19 mouse cellular contexts compared by ENCODE assay signal in the genomic region with DNA sequence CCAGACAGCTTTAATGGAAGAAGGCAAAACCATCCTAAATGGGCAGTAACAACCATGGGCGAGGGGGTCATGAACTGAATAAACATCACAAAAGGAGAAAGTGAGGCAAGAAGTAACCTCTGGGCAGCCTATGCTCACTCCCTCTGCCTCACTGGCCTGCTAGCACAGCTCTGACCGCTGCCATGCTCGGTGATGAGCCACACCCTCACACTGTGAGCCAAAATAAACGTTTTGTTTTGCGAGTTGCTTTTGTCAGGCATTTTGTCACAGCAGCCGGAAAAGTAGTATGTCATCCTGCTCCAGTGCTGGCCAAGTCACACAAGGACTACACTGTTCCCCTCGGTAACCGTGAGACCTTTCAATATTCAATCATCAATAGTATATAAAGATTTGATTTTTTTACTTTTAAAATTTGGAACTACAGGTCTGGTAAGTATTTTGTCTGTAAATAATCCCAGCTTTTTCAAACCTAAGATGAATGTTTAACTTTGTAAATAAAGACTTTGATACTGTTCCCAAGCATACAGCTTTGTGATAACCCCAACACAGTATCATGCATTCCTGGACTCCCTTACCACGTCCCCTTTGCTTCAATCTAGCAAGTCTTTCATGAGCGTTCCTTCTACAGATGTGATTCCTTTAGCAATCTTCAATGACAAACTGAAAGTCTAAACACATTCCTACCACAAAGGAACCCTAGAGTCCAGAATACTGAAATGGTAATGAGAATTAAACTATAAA. TPM values are rescaled to one million over a fixed set of nuclear protein-coding genes. Genes with fewer than 3 reads are reported as not detected.
DNase-seq lines count a peak whose midpoint lies in the region; ATAC-seq and TF ChIP-seq lines count a peak whose summit lies in the region.
"Had no signal": no experiment of that assay in that cellular context is flagged by ENCODE, and none has a peak within 500 bp of the region (broad histone marks: within the 10 kb centered on the region; RNA-seq: fewer than 3 reads in every experiment).

No protein-coding gene starts in this region.

- TF ChIP-seq EP300 in heart, postnatal 0 days (IDR thresholded peaks at IDR 0.05; ENCODE audit: low read depth) = no peak
- TF ChIP-seq EP300 in stomach, postnatal 0 days (optimal IDR thresholded peaks at IDR 0.05) = no peak

- H3K9me3 ChIP-seq in heart, postnatal 0 days (replicated peaks; ENCODE audit: control insufficient read depth, low read length) = no peaks in the 10 kb centered on the region
- H3K9me3 ChIP-seq in megakaryocyte, embryonic 14.5 days = no peaks in the 10 kb centered on the region
- no peaks in the 10 kb centered on the region for H3K9me3 ChIP-seq in liver, embryonic 11.5 days (ENCODE audit: control insufficient read depth, low read length)
- H3K9me3 ChIP-seq in stomach, postnatal 0 days (ENCODE audit: control insufficient read depth, low read length) = no peaks in the 10 kb centered on the region
- H3K9me3 ChIP-seq: embryonic facial prominence, embryonic 15.5 days; neural tube, embryonic 12.5 days had no signal

- H3K27ac ChIP-seq in heart, postnatal 0 days (ENCODE audit: low read depth) = no peak overlapping the region
- H3K27ac ChIP-seq in liver, embryonic 11.5 days (ENCODE audit: low read depth, low read length) = no peak overlapping the region
- no peak overlapping the region for H3K27ac ChIP-seq in stomach, postnatal 0 days (replicated peaks)
- H3K27ac ChIP-seq in thymus, adult 2 months (ENCODE audit: control insufficient read depth, insufficient read depth, low read length) = no peak overlapping the region
- H3K27ac ChIP-seq: embryonic facial prominence, embryonic 15.5 days; left cerebral cortex, adult 2 months; neural tube, embryonic 12.5 days had no signal

- TF ChIP-seq CTCF in heart, postnatal 0 days (IDR thresholded peaks at IDR 0.05; ENCODE audit: low read depth) = no peak
- TF ChIP-seq CTCF in stomach, postnatal 0 days (IDR thresholded peaks at IDR 0.05; ENCODE audit: low read depth) = no peak
- TF ChIP-seq CTCF in thymus, adult 2 months (IDR thresholded peaks at IDR 0.05; ENCODE audit: borderline replicate concordance, control insufficient read depth, extremely low read depth, insufficient read depth, low read length, poor library complexity) = no peak

- H3K4me2 ChIP-seq in heart, postnatal 0 days (ENCODE audit: low read depth, low read length) = no peak overlapping the region
- H3K4me2 ChIP-seq in liver, embryonic 11.5 days = no peak overlapping the region
- no peak overlapping the region for H3K4me2 ChIP-seq in stomach, postnatal 0 days (replicated peaks; ENCODE audit: low read depth)
- H3K4me2 ChIP-seq: embryonic facial prominence, embryonic 15.5 days; heart, embryonic 11.5 days; neural tube, embryonic 12.5 days had no signal

- WGBS in heart, postnatal 0 days = 53% methylated on average over 10 of the region's 10 CpGs
- 72% methylated on average over 10 of the region's 10 CpGs for WGBS in liver, embryonic 11.5 days
- 44% methylated on average over 10 of the region's 10 CpGs for WGBS in stomach, postnatal 0 days
- WGBS in thymus, adult 2 months = 95% methylated on average over 10 of the region's 10 CpGs

- no peak overlapping the region for H3K9ac ChIP-seq in heart, postnatal 0 days (replicated peaks; ENCODE audit: low read depth, low read length)
- H3K9ac ChIP-seq in liver, embryonic 11.5 days (ENCODE audit: low read depth, low read length) = no peak overlapping the region
- no peak overlapping the region for H3K9ac ChIP-seq in stomach, postnatal 0 days (ENCODE audit: low read length)
- H3K9ac ChIP-seq: embryonic facial prominence, embryonic 15.5 days; neural tube, embryonic 12.5 days had no signal

- ATAC-seq in heart, postnatal 0 days (ENCODE audit: insufficient read depth, low read depth) = peak; percentile 55; the same call in 1 of the 2 replicates
- no peak for ATAC-seq in megakaryocyte, adult 5-6 weeks (ENCODE audit: poor library complexity, severe bottlenecking)
- 0 out of 2 replicates have a peak, but pooled peaks have one; percentile 16 for ATAC-seq in liver, embryonic 11.5 days (replicated peaks; ENCODE audit: low FRiP score)
- peak; percentile 71 for ATAC-seq in stomach, postnatal 0 days (ENCODE audit: low FRiP score, low TSS enrichment)
- ATAC-seq: CD4-positive, CD25-positive, alpha-beta regulatory T cell, adult 4 months; inflammation-experienced regulatory T-cells, adult 6 months had no signal

- DNase-seq in heart, postnatal 0 days (ENCODE audit: low spot score) = no peak
- DNase-seq in heart, postnatal 25 days (ENCODE audit: low spot score) = no peak
- no peak for DNase-seq in liver, embryonic 11.5 days (ENCODE audit: low spot score)
- peak; percentile 39 for DNase-seq in stomach, postnatal 0 days (ENCODE audit: low spot score)
- no peak for DNase-seq in adrenal gland, adult 8-10 months
- no peak for DNase-seq in thymus, adult 2 months
- DNase-seq: cerebellum, adult 9-10 months; gastrocnemius, postnatal 25 days; kidney, postnatal 14 days; right cerebral cortex, postnatal 25 days; thymus, postnatal 4 days had no signal

- no peak for TF ChIP-seq POLR2A in thymus, adult 2 months (IDR thresholded peaks at IDR 0.05; ENCODE audit: control insufficient read depth, extremely low read depth, insufficient read depth, low read length, poor library complexity)

- no peaks in the 10 kb centered on the region for H3K36me3 ChIP-seq in heart, postnatal 0 days (replicated peaks; ENCODE audit: control insufficient read depth, insufficient read depth, low read length)
- H3K36me3 ChIP-seq in megakaryocyte, embryonic 14.5 days (replicated peaks; ENCODE audit: low read length) = peaks cover 44% of the 10 kb centered on the region
- no peaks in the 10 kb centered on the region for H3K36me3 ChIP-seq in liver, embryonic 11.5 days (ENCODE audit: control insufficient read depth, insufficient read depth, low read length)
- no peaks in the 10 kb centered on the region; the same call in 1 of the 2 replicates for H3K36me3 ChIP-seq in stomach, postnatal 0 days (ENCODE audit: control insufficient read depth, insufficient read depth, low read length)
- H3K36me3 ChIP-seq in thymus, adult 2 months (ENCODE audit: control insufficient read depth, insufficient read depth, low read length) = no peaks in the 10 kb centered on the region
- H3K36me3 ChIP-seq: embryonic facial prominence, embryonic 15.5 days; neural tube, embryonic 12.5 days had no signal

- peaks cover 17% of the 10 kb centered on the region for H3K4me1 ChIP-seq in heart, postnatal 0 days (ENCODE audit: control insufficient read depth, insufficient read depth)
- H3K4me1 ChIP-seq in megakaryocyte, embryonic 14.5 days = peaks cover 71% of the 10 kb centered on the region
- H3K4me1 ChIP-seq in liver, embryonic 11.5 days (replicated peaks; ENCODE audit: control insufficient read depth, insufficient read depth, low read length) = peaks cover 9% of the 10 kb centered on the region; the same call in 1 of the 2 replicates
- H3K4me1 ChIP-seq in stomach, postnatal 0 days (replicated peaks; ENCODE audit: control insufficient read depth, insufficient read depth) = peaks cover 3% of the 10 kb centered on the region; the same call in 1 of the 2 replicates
- H3K4me1 ChIP-seq in thymus, adult 2 months (replicated peaks; ENCODE audit: control insufficient read depth, insufficient read depth, low read length) = peaks cover 2% of the 10 kb centered on the region; the same call in 1 of the 2 replicates
- H3K4me1 ChIP-seq: embryonic facial prominence, embryonic 15.5 days had no signal

- H3K27me3 ChIP-seq in heart, postnatal 0 days (ENCODE audit: control insufficient read depth, insufficient read depth, low read length) = no peaks in the 10 kb centered on the region
- no peaks in the 10 kb centered on the region for H3K27me3 ChIP-seq in megakaryocyte, embryonic 14.5 days (replicated peaks)
- H3K27me3 ChIP-seq in liver, embryonic 11.5 days (replicated peaks; ENCODE audit: control insufficient read depth, insufficient read depth, low read length) = no peaks in the 10 kb centered on the region
- H3K27me3 ChIP-seq in stomach, postnatal 0 days (ENCODE audit: control insufficient read depth, insufficient read depth, low read length) = no peaks in the 10 kb centered on the region
- no peaks in the 10 kb centered on the region for H3K27me3 ChIP-seq in thymus, adult 2 months (ENCODE audit: control insufficient read depth, insufficient read depth, low read length)
- H3K27me3 ChIP-seq: embryonic facial prominence, embryonic 15.5 days; neural tube, embryonic 12.5 days had no signal

- H3K4me3 ChIP-seq in heart, postnatal 0 days (ENCODE audit: low read depth, low read length) = no peak overlapping the region
- H3K4me3 ChIP-seq in megakaryocyte, embryonic 14.5 days (replicated peaks) = peak overlapping the region; percentile 59
- H3K4me3 ChIP-seq in liver, embryonic 11.5 days (ENCODE audit: low read depth, low read length) = no peak overlapping the region
- H3K4me3 ChIP-seq in stomach, postnatal 0 days (ENCODE audit: low read depth, low read length) = no peak overlapping the region
- no peak overlapping the region for H3K4me3 ChIP-seq in thymus, adult 2 months (ENCODE audit: control insufficient read depth, insufficient read depth, low read length)
- H3K4me3 ChIP-seq: embryonic facial prominence, embryonic 15.5 days; left cerebral cortex, adult 2 months; neural tube, embryonic 12.5 days had no signal

- intact Hi-C loops in heart, postnatal 25 days (cut with DNase I) = no loop called here

RNA-seq across cellular contexts. Expression of a gene that starts 7.0 kb away (rescaled TPM):
- 19.0 and 19.2 TPM in 2 replicates for total RNA-seq in heart, postnatal 0 days (2014; rRNA removed; ENCODE audit: low replicate concordance)
- 49.0 and 53.0 TPM in 2 replicates for polyA plus RNA-seq in heart, postnatal 0 days (2015; fragmentation: Nextera tagmentation; extraction: Ambion mirVana)
- 10 to 100 TPM; 25.5 to 35.8 TPM for total RNA-seq in heart, postnatal 25 days (2021)
- 9.5 and 10.5 TPM in 2 replicates for polyA plus RNA-seq in megakaryocyte, embryonic 14.5 days (2012; ENCODE audit: insufficient read depth, low replicate concordance)
- total RNA-seq in megakaryocyte, adult 5-6 weeks (2015) = 17.1 and 19.1 TPM in 2 replicates
- 6.6 and 11.3 TPM in 2 replicates for total RNA-seq in megakaryocyte, adult 5-6 weeks (2017)
- polyA plus RNA-seq in liver, embryonic 11.5 days (2014; fragmentation: Nextera tagmentation; extraction: Ambion mirVana) = 28.2 and 29.4 TPM in 2 replicates
- 73.5 and 80.9 TPM in 2 replicates for polyA plus RNA-seq in stomach, postnatal 0 days (2015; fragmentation: Nextera tagmentation; extraction: Ambion mirVana)
- total RNA-seq in adrenal gland, adult 8-10 months (2022) = 10 to 100 TPM; 58.4 to 74.0 (median 63.4) TPM
- polyA plus RNA-seq in thymus, adult 2 months (2012; rRNA removed) = 46.3 and 87.3 TPM in 2 replicates
